Mouse (Mus musculus): ENCODE measurements at regions not wholly inside any gene's neighbourhood (a gene's known extent, or its start where the extent isn't known, plus 50 kb on each side); places are given as distances from the start of the nearest gene placed in this dataset.
"Not testable (repeated sequence)": the region's sequence is repeated elsewhere in the genome, so short reads cannot be mapped to it uniquely, and the experiment has no call there.

DNA sequence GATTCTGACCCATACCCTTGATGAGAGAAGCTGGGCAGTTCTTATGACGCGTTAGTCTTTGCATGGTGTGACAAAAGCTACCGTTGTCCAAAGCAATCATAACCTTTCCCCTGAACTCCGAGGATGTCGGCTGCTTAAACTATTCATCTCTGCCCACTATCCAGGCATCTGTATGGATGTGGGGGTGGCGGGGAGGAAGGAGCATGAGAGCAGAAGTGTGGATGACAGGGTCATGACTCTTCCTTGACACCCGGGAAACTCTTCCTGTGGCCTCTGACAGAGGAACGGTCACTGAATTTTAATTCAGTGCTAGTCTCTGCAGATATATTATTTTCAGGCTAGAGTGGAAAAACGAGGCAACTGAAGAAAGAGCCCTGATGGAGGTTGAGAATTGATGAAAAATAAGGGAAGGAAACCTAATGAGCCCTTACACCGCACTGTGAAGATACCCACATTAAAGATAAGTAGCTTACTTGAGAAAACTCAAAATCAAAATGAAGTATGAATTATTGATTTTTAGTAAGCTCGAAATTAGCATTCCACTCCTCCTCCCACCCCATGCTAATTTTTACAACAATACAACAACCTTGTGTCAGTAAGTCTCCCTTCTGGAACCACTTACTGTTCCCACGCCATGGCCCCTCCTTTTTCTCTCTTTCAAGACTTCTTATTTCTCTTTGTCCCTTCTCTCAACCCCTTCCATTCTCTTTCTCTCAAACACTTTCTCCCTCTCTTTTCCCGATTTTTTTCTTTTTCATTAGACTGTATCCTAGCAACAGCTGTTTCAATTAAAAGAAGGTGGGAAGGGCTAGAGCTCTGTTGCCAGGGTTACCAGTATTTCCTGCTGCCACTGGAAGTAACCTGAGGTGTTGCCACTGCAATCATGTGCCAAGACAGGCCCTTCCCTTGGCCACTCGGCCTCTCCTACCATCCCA is 206.0 kb upstream of the Gap43 start:
- no peak for DNase-seq (ENCODE audit: low spot score in 2 of 2)

DNA sequence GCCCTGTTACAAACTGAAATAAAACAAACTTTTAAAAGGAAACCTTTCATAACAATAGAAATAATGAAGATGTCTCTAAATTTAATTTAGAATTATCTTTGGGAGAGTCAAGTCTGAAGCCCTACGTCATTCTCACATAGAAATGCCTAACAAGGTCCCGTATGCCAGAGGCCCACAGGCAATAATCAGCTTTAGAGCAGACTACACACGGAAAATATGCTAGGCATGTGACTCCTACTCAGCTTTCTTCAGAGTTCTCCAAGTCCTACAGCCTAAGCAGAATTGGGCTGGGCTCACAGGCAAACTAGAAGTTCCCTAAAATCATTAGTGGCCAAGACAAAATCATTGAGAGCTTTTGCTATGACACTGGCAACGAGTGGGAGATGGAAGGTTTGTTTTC is 176.9 kb upstream of the Gap43 start:
- no peak for DNase-seq (ENCODE audit: low spot score in 2 of 2)

DNA sequence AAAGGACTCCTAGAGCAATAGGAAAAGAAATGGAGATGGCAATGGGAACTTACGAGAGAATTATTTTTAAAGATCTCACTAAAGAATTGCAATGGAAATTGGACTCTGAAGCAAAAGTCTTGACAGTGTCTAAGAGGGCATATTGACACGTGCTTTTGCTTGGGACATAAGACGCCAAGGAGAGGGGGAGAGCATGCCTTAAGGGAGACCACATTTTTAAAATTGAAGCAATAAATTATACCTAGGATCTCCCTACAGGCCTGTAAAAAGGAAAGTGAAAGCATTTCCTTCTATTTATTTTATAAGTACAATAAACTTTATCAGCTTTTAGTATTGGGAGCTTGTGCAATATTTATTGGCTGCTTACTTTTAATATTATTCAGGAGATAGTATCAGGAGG is 175.5 kb upstream of the Gap43 start:
- DNase-seq (ENCODE audit: low spot score in 2 of 2) = no peak

DNA sequence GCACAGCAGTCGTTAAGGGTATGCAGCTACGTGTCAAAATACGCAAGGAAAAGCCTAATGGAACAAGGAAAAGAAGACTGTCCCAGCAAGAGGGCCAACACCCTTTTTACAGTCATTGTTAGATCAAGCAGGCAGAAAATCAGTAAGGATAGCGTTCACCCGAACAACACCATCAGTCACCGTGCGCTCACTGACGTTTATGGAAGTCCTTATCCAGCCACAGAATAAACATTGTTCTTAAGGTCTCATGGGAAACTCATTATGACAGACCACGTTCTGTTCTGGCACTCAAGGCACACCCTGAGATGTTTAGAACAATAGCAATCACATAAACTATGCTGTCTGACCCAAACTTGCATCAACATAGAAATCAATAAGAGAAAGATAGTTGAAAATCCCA is 164.7 kb upstream of the Gap43 start:
- no peak for DNase-seq (ENCODE audit: low spot score in 2 of 2)

DNA sequence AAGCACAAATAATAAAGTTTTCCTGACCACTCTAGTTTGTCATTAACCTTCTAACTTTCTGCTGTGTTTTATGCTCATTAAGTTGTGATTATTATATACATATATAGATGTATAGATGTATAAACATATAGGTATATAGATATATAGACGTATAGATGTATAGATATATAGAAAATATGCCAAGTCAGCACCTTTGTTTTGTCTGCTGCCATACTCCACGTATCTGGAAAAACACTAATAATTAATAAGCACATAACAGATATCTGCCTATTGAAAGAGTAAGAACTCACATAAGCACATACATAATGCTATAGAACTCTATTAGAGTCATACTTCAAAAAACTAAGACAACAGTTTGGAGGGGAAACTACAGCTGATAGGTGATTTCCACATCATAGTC is 161.3 kb upstream of the Gap43 start:
- no peak for DNase-seq (ENCODE audit: low spot score in 2 of 2)

DNA sequence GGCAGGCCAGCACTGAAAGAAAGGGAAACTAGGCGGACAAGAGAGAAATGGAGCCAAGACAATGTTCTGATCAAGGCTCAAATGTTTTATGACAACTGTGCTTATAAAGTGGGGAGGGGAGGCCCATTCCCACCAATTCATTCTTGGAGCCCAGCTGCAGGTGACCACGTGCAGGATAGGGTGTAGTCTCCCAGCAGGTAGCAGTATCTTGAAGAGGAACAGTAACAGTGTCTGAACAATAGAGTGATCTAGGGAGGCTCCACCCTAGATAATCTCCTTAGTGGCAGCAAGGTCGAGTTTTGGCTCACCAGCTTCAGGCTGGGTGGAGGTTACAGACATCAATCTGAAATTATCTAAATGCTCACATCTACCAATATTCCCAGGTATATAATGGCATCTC is 160.7 kb upstream of the Gap43 start:
- DNase-seq (ENCODE audit: low spot score in 2 of 2) = not testable (repeated sequence)

DNA sequence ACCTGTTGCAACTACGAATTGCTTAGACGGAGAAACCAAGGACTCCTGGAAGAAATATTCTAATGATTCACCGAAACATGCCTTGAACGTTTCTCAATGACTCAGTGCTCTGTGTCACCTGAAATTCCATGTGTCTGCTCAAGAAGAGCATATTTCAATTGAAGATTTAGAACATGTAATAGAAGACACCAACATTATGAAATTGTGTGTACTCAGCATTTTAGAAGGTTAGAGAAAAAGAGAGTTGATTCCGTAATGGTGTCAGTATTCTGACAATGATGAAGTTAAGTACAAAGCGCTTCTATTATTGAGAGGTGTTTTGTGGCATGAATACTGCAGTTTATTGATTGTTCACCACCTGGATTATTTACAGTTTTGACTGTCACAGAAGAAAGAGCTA is 159.1 kb upstream of the Gap43 start:
- no peak for DNase-seq (ENCODE audit: low spot score in 2 of 2)

DNA sequence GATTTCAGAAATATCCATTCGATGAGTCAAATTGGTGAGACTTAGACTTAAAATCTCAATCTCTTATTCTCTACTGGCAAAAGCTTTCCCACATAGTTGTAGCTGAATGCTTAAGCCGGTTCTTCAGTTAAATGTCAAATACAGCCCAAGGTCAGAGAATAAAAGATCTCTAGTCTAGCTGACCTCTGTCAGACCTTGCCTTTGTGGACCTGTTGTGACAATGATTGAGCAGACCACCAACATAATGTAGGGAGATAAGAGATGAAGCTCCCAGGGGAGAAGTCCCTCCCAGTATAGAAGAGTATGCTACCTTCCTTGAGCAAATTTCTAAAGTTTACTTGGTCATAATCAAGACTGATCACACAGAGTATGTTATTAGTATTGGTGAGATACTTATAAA is 157.9 kb upstream of the Gap43 start:
- no peak for DNase-seq (ENCODE audit: low spot score in 2 of 2)

DNA sequence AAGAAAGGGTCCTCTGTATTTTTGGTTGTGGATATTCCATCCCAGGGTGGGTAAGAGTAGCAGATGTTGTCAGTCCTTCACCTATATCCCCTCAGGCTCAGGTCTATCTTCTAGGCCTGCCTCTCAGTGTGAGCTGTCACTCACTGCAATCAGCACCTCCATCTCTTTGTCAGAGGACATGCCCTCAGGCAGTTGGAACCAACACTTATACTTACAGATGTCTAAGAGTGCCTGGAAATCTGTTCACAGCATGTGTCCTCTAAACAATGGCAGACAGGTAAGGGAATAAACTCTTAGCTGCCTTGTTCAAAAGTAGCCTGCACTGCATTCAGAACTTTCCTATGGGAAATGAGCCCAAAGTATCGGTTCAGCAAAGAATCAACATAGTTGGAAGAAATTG is 153.1 kb upstream of the Gap43 start:
- no peak for DNase-seq (ENCODE audit: low spot score in 2 of 2)

DNA sequence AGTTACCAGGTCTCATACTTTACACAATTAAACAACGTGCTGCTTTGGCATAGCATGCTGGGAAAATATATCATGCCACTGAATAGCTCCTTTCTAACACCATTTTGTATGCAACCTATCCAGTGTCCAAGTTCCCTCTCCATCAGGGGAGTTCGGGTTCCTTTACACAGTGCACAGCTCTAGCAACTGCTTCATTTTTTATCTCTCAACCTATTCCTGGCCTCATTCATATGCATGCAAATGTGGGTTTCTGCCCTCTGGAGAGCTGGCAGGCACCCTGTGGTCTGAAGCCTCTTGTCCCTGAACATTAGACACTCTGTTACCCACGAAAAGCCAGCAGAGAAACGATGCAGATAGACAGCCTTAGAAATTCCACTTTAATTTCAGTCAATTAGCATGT is 148.3 kb upstream of the Gap43 start:
- DNase-seq (ENCODE audit: low spot score in 2 of 2) = no peak

DNA sequence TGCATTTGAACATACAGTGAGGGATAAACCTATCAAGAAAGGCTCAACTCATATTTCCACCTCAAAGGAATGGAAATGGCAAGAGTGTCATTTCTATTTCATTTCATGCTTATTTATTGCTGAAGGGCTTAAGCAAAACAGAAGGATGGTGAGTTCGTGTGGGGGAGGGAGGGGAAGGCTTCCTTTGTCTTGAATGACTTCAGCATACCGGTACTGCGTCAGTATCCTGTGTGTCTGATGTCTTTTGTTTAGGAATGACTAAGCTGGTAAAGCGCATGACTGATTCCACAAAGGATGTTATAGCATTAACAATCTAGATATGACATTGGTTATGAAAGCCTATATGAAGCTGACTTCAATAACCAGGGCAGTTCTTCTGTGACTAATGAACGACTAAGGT is 139.5 kb upstream of the Gap43 start:
- DNase-seq (ENCODE audit: low spot score in 2 of 2) = no peak

DNA sequence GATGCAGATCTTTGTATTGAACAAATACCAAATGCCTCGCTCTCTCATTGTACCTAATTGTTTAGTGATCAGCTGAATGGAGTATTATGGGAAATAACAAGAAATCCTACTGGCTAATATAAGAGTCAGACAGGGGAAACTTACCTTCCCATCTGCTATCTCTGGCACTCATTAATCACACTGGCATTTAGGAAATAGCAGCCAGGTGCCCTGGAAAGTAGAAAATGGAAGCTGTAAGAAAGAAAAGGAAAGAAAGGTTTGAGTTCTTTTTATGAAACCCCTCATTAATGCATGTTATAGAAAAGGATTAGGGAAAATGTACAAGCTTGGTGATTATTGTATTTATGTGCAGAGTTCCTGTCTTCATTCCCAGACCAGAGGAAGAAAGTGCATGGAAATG is 126.5 kb upstream of the Gap43 start:
- DNase-seq (ENCODE audit: low spot score in 2 of 2) = no peak

DNA sequence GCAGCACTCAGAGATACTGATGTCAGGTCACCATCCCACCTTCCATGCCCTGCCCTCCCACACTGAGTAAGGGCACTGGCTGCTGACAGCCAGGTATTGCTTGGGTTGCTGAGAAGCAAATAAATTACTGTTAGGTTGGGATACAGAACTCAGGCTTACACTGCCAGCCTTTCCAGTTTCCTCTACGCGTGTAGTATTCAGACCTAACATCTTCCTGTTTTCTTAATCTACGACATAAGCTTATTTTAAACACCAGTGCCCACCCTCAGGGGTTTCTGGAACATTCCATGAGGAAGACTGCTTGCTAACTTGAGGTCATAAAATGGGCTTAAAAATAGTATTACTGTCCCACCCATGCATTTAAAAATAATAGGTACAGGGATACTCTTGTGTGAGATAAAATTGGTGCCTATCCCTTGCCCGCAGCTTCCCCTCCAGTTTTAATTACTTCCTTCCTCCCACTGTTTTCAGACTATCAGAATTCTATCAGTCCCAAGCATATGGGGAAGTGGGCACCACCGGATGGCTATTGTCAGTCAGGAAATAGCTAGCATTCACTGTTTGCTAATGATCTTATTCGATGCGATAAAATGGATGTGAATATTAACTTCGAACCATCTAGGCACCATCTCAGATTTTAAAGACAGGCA is 116.0 kb upstream of the Gap43 start:
- DNase-seq (ENCODE audit: low spot score in 2 of 2) = no peak

DNA sequence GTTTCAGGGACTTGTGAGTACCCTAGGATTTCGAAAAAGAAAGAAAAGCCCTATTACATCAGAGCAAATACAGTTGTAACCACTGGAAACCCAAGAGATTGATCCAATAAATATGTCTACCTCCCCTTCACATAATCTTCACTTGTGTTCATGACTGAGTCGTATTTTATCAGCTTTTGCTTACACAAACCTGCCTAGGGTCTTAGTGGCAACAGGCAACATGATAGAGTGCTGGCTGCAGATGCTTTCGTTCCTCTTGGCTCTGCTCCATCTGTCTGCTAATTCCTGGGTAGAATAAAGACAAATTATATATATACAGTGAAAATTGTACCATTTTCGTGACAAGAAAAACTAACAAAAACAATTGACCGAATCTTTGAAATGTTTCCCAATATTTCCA is 112.9 kb upstream of the Gap43 start:
- DNase-seq (ENCODE audit: low spot score in 2 of 2) = no peak

DNA sequence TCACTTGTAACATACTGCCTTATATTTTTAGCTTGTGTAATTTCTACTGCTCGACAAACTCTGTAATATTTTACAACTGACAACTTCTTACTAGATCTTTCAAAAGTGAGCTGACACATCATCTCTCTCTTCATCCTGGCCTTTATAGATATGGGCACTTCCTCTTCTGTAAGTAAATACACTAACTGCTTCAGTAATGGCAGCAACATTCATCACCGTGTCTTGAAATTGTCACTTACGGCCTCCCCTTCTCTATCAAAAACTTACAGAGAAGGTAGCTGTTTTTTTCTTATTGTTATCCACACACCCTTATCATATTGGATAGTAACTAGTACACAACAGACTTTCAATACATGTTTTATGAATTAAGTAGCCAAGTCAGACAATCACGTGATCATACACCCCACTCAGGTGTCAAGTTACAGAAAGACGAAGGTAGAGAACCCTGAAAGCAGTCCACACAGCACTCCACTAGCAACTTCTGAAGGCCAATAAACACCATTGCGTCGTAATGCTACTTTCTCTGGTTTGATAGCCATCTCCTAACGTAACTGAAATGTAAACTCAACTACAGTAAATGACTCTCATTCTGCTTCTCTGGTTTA is 109.5 kb upstream of the Gap43 start:
- no peak for DNase-seq (ENCODE audit: low spot score in 2 of 2)

DNA sequence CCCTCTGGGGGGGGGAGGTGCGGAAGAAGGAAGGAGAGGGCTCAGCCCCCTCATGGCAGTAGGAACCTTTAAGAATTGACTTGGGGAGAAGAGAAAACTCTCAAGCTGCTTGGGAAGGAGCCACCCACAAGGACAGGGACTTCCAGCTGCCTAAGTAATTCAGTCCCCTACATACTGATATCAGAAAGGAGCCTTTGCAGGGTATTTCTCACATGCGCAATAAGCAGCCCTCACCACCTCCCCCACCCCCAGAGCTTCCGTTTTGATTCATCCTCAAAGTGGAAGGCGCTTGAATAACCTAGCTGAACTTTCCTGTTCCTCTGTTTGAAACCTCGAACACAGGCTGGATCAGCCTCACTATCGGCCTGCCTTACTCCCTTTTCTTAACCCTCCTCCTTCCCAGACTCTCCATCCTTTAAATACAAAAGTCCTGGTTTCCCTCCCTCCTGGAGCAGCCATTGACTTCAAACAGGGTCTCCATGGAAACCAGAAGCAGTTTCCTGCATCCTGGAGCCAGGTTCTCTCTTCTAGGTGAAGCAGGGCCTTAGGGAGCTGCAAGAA is 104.5 kb upstream of the Gap43 start:
- no peak for DNase-seq (ENCODE audit: low spot score in 2 of 2)

DNA sequence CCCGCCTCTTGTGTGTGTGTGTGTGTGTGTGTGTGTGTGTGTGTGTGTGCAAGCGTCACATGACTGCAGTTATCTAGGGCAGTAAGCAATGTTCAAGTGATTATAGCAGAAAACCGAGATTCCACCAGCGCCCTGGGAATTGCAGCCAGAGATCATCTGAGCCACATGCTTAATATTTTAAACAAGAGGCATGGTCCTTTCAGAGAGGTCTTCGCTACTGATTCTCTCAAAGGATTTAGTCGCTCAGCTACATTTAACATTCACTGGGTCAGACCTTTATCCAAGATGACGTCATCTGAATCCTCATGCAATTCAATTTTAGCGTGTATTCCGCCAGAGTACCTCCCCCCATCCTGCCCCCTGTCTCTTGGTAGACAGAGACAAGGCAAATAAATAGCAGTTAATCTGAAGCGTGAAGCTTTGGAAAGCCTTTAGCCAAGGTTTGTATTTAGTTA is 104.0 kb upstream of the Gap43 start:
- DNase-seq (ENCODE audit: low spot score in 2 of 2) = no peak

DNA sequence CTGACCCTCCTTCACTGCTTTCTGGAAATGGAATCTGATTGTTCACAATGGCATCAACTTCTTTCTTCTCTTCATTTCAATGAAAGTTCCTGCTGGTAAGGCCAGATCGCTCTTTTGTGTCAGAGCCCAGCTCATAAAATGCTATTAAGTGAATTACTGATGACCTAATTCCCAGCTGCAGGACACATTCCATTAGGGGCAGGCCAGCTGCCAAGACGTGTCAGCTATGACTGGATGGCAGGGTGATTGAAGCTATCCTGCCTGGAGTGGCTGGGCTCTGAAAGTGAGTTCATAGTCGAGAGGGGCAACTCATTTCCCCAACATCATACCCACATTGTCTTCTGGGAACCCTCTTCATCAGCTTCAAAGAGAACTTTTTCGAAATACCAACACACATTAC is 100.4 kb upstream of the Gap43 start:
- no peak for DNase-seq (ENCODE audit: low spot score in 2 of 2)

DNA sequence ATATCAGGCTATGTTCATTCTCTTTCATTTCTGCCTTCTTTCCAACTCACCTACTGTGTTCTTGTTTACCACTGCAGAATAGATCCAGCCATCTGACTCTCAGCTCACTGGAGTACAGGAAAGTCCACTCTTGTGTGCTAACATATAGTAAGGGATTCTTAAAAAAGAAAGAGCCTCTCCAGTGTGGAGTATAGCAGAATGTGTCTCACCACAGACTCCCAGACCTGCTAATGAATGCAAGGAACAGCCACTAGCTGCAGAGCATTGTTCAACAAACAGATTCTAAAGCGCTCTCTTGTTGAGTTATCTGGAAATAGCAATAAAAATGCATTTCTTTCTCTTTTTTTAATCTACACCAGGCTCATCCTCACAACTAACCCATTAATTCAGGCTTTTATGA is 91.1 kb upstream of the Gap43 start:
- no peak for DNase-seq (ENCODE audit: low spot score in 2 of 2)

DNA sequence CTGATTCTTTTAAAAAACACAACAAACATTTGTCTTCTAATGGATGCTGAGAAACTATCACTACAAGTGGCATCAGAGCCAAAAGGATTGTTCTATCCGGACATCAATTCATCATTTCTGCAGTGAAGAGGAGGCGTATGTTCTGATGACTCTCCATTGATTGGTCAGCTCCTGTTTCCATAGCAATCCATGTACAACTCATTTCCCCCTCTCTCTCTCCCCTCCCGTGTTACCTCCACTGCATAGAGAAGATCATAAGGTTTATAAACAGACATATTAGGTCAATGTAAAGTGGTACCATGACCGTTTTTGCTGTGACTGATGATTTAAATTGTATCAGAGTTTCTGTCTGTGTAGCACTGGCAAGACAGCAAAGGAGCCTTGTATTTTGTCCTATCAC is 76.2 kb upstream of the Gap43 start:
- DNase-seq (ENCODE audit: low spot score in 2 of 2) = no peak

DNA sequence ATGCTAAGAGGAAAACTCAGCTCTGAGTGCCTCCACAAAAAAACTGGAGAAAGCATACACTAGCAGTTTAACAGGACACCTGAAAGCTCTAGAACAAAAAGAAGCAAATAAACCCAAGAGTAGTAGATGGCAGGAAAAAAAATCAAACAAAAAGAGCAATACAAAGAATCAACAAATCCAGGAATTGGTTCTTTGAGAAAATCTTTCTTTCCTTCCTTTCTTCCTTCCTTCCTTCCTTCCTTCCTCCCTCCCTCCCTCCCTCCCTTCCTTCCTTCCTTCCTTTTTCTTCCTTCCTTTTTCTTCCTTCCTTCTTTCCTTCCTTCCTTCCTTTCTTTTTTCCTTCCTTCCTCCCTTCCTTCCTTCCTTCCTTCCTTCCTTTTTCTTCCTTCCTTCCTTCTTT is 71.6 kb upstream of the Gap43 start:
- not testable (repeated sequence) for DNase-seq (ENCODE audit: low spot score in 2 of 2)

DNA sequence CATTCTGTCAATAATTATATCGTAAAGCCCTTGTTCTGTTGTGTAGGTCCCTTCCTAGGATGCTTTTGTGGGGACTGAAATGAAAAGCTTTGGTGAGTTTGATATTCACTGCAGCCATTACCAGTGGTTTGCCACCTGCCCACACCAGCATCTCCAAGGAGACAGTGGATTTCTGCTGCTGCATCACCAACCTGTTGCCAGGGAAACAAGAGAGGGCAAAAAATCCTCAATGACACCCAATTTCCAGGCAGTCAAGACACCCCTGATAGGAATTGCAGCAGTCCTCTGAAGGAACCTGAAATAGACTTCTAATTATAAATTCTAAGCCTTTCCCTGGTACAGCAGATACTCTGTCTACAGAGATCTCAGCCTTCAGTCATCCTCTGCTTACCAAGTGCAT is 56.1 kb upstream of the Gap43 start:
- DNase-seq (ENCODE audit: low spot score in 2 of 2) = no peak
